Mouse (Mus musculus): Measurements from ENCODE around the gene Xlr4c. TPM values are rescaled to one million over a fixed set of nuclear protein-coding genes. Genes with fewer than 3 reads are reported as not detected.
"Not testable (repeated sequence)": the region's sequence is repeated elsewhere in the genome, so short reads cannot be mapped to it uniquely, and the experiment has no call there.

The Xlr4c gene
- total and polyA plus RNA-seq, 2 experiments: 0.28 TPM; not detected in 1

- WGBS: 65% methylated on average over 1 of the region's 1 CpGs
- no peaks in the 10 kb centered on the region for H3K27me3 ChIP-seq (ENCODE audit: control insufficient read depth, insufficient read depth, low read length)
These were observed 17.6 kb downstream of the Xlr4c start for GRCm38 (mm10) chrX:73225365-73225764.

GRCm38 (mm10) chrX:73213819-73214564 is 28.9 kb downstream of the Xlr4c start, which contains the start of gene Xlr4b:
Xlr4b (plus strand) TSS chrX:73214333.
- not testable (repeated sequence) for H3K79me2 ChIP-seq (ENCODE audit: control insufficient read depth, insufficient read depth, low read length); H3K27ac ChIP-seq (replicated peaks; ENCODE audit: insufficient read depth, low read depth, low read length); H3K36me3 ChIP-seq (ENCODE audit: control insufficient read depth, insufficient read depth, low read length); H3K4me1 ChIP-seq (ENCODE audit: control insufficient read depth, insufficient read depth, low read length); DNase-seq (ENCODE audit: extremely low read depth, low read depth, low spot score); H3K4me3 ChIP-seq (ENCODE audit: insufficient read depth, low read depth, low read length); H3K9ac ChIP-seq (ENCODE audit: low read depth, low read length); H3K27me3 ChIP-seq (ENCODE audit: control insufficient read depth, insufficient read depth, low read length)
- WGBS: 73% methylated on average over 12 of the region's 19 CpGs

More at GRCm38 (mm10) chrX:73225365-73225764, 17.6 kb downstream of the Xlr4c start:
- Histone ChIP-seq H3K36me3 (ENCODE audit: control insufficient read depth, insufficient read depth, low read length) (no peaks in the 10 kb centered on the region), H3K4me3 (ENCODE audit: insufficient read depth, low read depth, low read length) (no peak overlapping the region), H3K79me2 (ENCODE audit: control insufficient read depth, insufficient read depth, low read length) (no peaks in the 10 kb centered on the region), H3K4me1 (ENCODE audit: control insufficient read depth, insufficient read depth, low read length) (peaks cover 4% of the 10 kb centered on the region), H3K27ac (replicated peaks; ENCODE audit: insufficient read depth, low read depth, low read length) (no peak overlapping the region), H3K9ac (ENCODE audit: low read depth, low read length) (no peak overlapping the region)
- TF ChIP-seq POLR2A (IDR thresholded peaks at IDR 0.05; ENCODE audit: extremely low read depth, insufficient read depth, low read length): no peak
- TF ChIP-seq CTCF (IDR thresholded peaks at IDR 0.05; ENCODE audit: low read depth, low read length): no peak
- DNase-seq (ENCODE audit: extremely low read depth, low read depth, low spot score): no peak

- DNase-seq (ENCODE audit: extremely low read depth, low read depth, low spot score); H3K79me2 ChIP-seq (ENCODE audit: control insufficient read depth, insufficient read depth, low read length); H3K27me3 ChIP-seq (ENCODE audit: control insufficient read depth, insufficient read depth, low read length); H3K27ac ChIP-seq (replicated peaks; ENCODE audit: insufficient read depth, low read depth, low read length); H3K4me1 ChIP-seq (ENCODE audit: control insufficient read depth, insufficient read depth, low read length); H3K4me3 ChIP-seq (ENCODE audit: insufficient read depth, low read depth, low read length); H3K9ac ChIP-seq (ENCODE audit: low read depth, low read length); H3K36me3 ChIP-seq (ENCODE audit: control insufficient read depth, insufficient read depth, low read length): not testable (repeated sequence)
- 78% methylated on average over 10 of the region's 12 CpGs for WGBS
These were observed 51.0 kb downstream of the Xlr4c start, which contains the start of gene Xlr3b for GRCm38 (mm10) chrX:73191934-73192333. Xlr3b (plus strand) TSS chrX:73192207.

Other genes starting within 250 kb of the Xlr4c start
- gene Pnma5, start 206.0 kb downstream of the Xlr4c start, total RNA-seq (2014; rRNA removed): not detected in 2 replicates
- gene Pnma5, start 206.0 kb downstream of the Xlr4c start, polyA plus RNA-seq (2012; rRNA removed): not detected in 2 replicates
- not detected in 2 replicates for gene Pnma3, start 178.3 kb downstream of the Xlr4c start, total RNA-seq (2014; rRNA removed)
- gene Pnma3, start 178.3 kb downstream of the Xlr4c start, polyA plus RNA-seq (2012; rRNA removed): not detected in 2 replicates
- 0.37 and 1.1 TPM in 2 replicates for gene Xlr4a, start 160.7 kb downstream of the Xlr4c start, total RNA-seq (2014; rRNA removed)
- gene Xlr4a, start 160.7 kb downstream of the Xlr4c start, polyA plus RNA-seq (2012; rRNA removed): not detected in 2 replicates
- 5.8 and 8.3 TPM in 2 replicates for gene Xlr3a, start 146.0 kb downstream of the Xlr4c start, total RNA-seq (2014; rRNA removed)
- gene Xlr3a, start 146.0 kb downstream of the Xlr4c start, polyA plus RNA-seq (2012; rRNA removed): 1.4 TPM in 1 of 2 replicates, not detected in the other
- 0.13 TPM in 1 of 2 replicates, not detected in the other for gene Gm14685, start 126.1 kb downstream of the Xlr4c start, total RNA-seq (2014; rRNA removed)
- gene Gm14685, start 126.1 kb downstream of the Xlr4c start, polyA plus RNA-seq (2012; rRNA removed): not detected in 2 replicates
- not detected in 2 replicates for gene Xlr5b, start 94.3 kb downstream of the Xlr4c start, total RNA-seq (2014; rRNA removed)
- gene Xlr5b, start 94.3 kb downstream of the Xlr4c start, polyA plus RNA-seq (2012; rRNA removed): not detected in 2 replicates
- gene DXBay18, start 93.7 kb downstream of the Xlr4c start, total RNA-seq (2014; rRNA removed): not detected in 2 replicates
- not detected in 2 replicates for gene DXBay18, start 93.7 kb downstream of the Xlr4c start, polyA plus RNA-seq (2012; rRNA removed)
- not detected in 2 replicates for gene Spin2d, start 66.1 kb downstream of the Xlr4c start, total RNA-seq (2014; rRNA removed)
- gene Spin2d, start 66.1 kb downstream of the Xlr4c start, polyA plus RNA-seq (2012; rRNA removed): not detected in 2 replicates
- gene Xlr3b, start 50.9 kb downstream of the Xlr4c start, total RNA-seq (2014; rRNA removed): 0.54 TPM in 1 of 2 replicates, not detected in the other
- not detected in 2 replicates for gene Xlr3b, start 50.9 kb downstream of the Xlr4c start, polyA plus RNA-seq (2012; rRNA removed)
- gene Xlr4b, start 28.8 kb downstream of the Xlr4c start, total RNA-seq (2014; rRNA removed): 0.27 TPM in 1 of 2 replicates, not detected in the other
- gene Xlr4b, start 28.8 kb downstream of the Xlr4c start, polyA plus RNA-seq (2012; rRNA removed): 0.07 TPM in 1 of 2 replicates, not detected in the other
- 3.2 and 3.6 TPM in 2 replicates for gene F8a, start 14.8 kb downstream of the Xlr4c start, total RNA-seq (2014; rRNA removed)
- gene F8a, start 14.8 kb downstream of the Xlr4c start, polyA plus RNA-seq (2012; rRNA removed): 7.1 and 8.0 TPM in 2 replicates
- not detected in 2 replicates for gene Xlr3c, start 22.3 kb upstream of the Xlr4c start, total RNA-seq (2014; rRNA removed)
- not detected in 2 replicates for gene Xlr3c, start 22.3 kb upstream of the Xlr4c start, polyA plus RNA-seq (2012; rRNA removed)
- not detected in 2 replicates for gene Xlr5a, start 49.8 kb upstream of the Xlr4c start, total RNA-seq (2014; rRNA removed)
- gene Xlr5a, start 49.8 kb upstream of the Xlr4c start, polyA plus RNA-seq (2012; rRNA removed): not detected in 2 replicates
- gene Xlr5c, start 49.8 kb upstream of the Xlr4c start, total RNA-seq (2014; rRNA removed): not detected in 2 replicates
- not detected in 2 replicates for gene Xlr5c, start 49.8 kb upstream of the Xlr4c start, polyA plus RNA-seq (2012; rRNA removed)
- gene Gm45015, start 93.7 kb upstream of the Xlr4c start, total RNA-seq (2014; rRNA removed): not detected in 2 replicates
- gene Gm45015, start 93.7 kb upstream of the Xlr4c start, polyA plus RNA-seq (2012; rRNA removed): not detected in 2 replicates
- gene Zfp275, start 99.5 kb upstream of the Xlr4c start, total RNA-seq (2014; rRNA removed): 7.3 and 12.6 TPM in 2 replicates
- gene Zfp275, start 99.5 kb upstream of the Xlr4c start, polyA plus RNA-seq (2012; rRNA removed): 3.7 and 5.7 TPM in 2 replicates
- gene Gm18336, start 155.6 kb upstream of the Xlr4c start, total RNA-seq (2014; rRNA removed): not detected in 2 replicates
- gene Gm18336, start 155.6 kb upstream of the Xlr4c start, polyA plus RNA-seq (2012; rRNA removed): not detected in 2 replicates
- not detected in 2 replicates for gene Zfp92, start 168.0 kb upstream of the Xlr4c start, total RNA-seq (2014; rRNA removed)
- gene Zfp92, start 168.0 kb upstream of the Xlr4c start, polyA plus RNA-seq (2012; rRNA removed): not detected in 2 replicates
- gene Trex2, start 192.2 kb upstream of the Xlr4c start, total RNA-seq (2014; rRNA removed): not detected in 2 replicates
- gene Trex2, start 192.2 kb upstream of the Xlr4c start, polyA plus RNA-seq (2012; rRNA removed): not detected in 2 replicates
- 12.9 and 15.5 TPM in 2 replicates for gene Haus7, start 215.9 kb upstream of the Xlr4c start, total RNA-seq (2014; rRNA removed)
- gene Haus7, start 215.9 kb upstream of the Xlr4c start, polyA plus RNA-seq (2012; rRNA removed): 11.2 and 12.8 TPM in 2 replicates
- 27.1 and 47.0 TPM in 2 replicates for gene Bgn, start 240.5 kb upstream of the Xlr4c start, total RNA-seq (2014; rRNA removed)
- gene Bgn, start 240.5 kb upstream of the Xlr4c start, polyA plus RNA-seq (2012; rRNA removed): 71.9 and 78.9 TPM in 2 replicates

All from liver, adult 2 months (tissue).